Mouse (Mus musculus) brain, embryonic 18.5 days (tissue): ENCODE measurements around the gene Vmn1r219.
"Not testable (repeated sequence)": the region's sequence is repeated elsewhere in the genome, so short reads cannot be mapped to it uniquely, and the experiment has no call there.

Experiments used
- DNase-seq: peaks from one replicate; pipeline ENCODE4 v3.0.0-alpha.2; 2012; ENCODE audit warnings: low read depth, low spot score

Gene Vmn1r219

GRCm38 (mm10) chr13:23159012-23159411 is at the start of gene Vmn1r219:
Gene Vmn1r219, plus strand, starts transcription at chr13:23159312.
- DNase-seq = no peak

DNA sequence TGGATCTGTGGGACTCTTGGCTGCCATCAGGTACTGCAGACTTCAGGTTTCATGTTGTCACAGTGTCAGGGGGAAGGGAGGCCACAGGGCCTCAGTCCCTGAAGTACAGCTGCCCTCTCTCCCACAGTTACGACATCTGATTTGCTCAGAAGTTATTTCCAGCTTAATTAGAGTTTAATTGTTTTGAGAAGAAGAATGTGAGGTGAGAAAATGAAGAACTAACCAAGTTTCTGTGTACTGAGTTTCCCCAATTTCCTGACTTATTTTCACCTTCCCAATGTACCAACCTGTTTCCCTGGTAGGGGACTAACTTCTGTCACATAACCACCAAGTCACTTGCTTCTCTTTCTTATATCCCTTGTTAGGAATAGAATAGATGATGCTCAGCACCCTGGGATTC is 41.0 kb upstream of the Vmn1r219 start, which contains the start of gene Vmn1r217:
Gene Vmn1r217 (minus strand): TSS at position 101 of the 400 bp plus-strand sequence.
- DNase-seq = not testable (repeated sequence)

DNA sequence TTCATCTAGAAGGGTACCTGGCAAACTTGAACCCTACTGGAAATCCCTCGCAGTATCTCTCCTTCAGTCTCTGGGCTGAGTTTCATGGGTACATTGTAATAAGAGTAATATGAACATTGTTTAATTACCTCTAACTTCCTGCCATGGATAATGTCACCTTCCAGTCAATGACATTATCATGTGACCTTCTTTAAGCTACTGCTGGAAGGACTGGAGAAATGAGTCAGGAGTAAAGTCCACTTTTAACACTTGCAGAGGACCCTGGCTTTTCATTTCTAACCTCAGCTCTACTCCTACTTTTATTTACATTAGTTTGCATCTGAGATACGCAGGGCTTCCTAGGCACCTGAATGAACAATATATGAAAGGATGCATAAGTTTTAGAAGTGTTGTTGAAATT is 38.5 kb upstream of the Vmn1r219 start:
- DNase-seq = no peak

DNA sequence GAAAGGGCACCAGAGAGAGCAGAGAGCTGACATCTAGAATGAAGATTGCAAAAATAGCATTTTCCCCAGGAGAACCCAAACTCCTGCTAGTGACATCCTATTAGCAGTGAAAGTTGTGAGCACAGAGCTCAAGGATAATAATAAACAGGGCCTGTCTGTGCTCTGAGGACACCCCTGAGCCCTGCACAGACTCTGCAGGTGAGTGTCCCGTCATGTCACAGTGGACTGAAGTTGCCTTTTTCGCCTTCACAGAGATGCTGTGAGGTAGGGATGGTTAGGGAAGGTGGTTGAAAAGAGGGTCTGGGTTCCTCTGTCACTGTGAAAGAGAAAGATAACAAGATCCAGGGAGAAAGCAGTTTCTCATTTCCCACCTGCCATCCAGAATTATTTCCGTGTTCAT is 26.0 kb upstream of the Vmn1r219 start, which contains the start of gene Vmn1r218:
Gene Vmn1r218 (plus strand): TSS at position 57 of the 400 bp plus-strand sequence.
- DNase-seq = no peak

DNA sequence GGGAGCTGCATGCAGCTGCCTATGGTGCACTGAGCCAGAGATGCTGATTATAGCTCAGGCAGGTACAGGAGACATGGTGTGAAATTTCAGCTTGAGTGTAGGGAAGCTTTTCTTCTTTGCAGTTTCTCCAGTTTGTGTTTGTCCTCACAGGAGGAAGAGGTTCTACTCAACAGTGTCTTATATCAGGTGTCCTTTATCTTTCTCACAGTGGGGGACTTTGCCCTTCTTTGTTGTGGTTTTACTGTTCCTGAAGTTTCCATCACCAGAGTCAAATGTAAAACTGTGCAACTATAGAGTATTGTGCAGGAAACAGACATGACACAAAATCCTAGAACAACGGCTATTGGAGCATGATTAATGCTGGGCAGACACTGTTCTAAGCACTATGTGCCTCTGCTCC is 25.6 kb upstream of the Vmn1r219 start:
- DNase-seq = no peak

DNA sequence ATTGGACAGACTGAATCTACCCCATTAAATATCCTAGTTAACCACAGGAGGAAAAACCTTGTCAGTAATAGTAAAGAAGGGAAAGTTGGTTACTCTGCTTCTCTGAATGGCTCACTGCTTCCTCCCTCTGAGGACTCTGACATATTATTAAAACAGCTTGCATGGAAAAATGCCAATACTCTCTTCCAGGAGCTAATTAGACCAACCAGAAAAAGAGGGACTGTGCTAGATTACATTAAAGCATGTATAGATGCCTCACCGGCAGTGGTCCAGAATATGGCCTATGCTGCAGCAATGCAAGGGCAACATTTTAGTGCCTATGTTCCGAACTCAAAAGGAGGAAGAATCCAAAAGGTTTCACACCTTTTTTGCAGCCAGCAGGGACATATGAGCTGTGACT is 20.2 kb upstream of the Vmn1r219 start:
- no peak for DNase-seq

DNA sequence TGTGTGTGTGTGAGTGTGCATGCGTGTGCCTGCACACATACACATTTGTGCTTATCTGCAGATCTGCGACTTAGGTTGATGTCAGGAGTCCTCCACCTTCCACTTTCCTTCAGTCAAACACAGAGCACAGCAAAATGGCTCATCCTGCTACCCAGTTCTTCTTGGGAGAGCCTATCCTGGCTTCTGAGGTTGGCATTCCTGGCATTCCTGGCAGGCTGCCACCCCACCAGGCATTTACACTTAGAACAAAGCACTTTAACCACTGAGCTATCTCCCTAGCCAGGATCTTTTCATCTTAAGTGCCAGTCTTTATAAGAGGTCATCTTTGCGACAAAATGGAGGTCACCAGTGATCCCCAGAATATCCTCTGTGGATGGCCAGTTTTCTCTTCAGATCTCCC is 1.3 kb upstream of the Vmn1r219 start:
- DNase-seq = no peak

- DNase-seq = not testable (repeated sequence)
Measured at GRCm38 (mm10) chr13:23166471-23166870, 7.4 kb downstream of the Vmn1r219 start.

- DNase-seq = no peak
Measured at GRCm38 (mm10) chr13:23187875-23188274, 28.8 kb downstream of the Vmn1r219 start, which contains the start of gene Vmn1r220. Gene Vmn1r220, minus strand, starts transcription at chr13:23187975.

GRCm38 (mm10) chr13:23203885-23204284 is 44.8 kb downstream of the Vmn1r219 start:
- DNase-seq = not testable (repeated sequence)

DNA sequence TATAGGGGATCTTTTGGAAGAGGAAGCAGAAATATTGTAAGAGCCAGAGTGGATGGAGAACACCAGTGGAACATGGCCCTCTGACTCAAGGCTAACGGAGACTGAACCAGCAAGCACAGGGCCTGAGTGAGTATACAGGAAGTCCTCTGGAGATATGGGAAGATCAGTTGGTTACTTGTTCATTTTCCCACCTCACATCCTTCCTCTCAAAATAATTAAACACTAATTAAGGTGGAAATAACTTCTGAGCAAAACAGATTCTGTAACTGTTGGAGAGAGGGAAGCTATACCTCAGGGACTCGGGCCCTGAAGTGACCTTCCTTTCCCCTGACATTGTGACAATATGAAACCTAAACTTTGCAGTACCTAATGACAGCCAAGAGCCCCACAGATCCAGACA is 54.7 kb downstream of the Vmn1r219 start, which contains the start of gene Vmn1r221:
Gene Vmn1r221 (plus strand): TSS at position 301 of the 400 bp plus-strand sequence.
- not testable (repeated sequence) for DNase-seq
